ENCODE assay signal across 14 mouse cellular contexts in the genomic region with DNA sequence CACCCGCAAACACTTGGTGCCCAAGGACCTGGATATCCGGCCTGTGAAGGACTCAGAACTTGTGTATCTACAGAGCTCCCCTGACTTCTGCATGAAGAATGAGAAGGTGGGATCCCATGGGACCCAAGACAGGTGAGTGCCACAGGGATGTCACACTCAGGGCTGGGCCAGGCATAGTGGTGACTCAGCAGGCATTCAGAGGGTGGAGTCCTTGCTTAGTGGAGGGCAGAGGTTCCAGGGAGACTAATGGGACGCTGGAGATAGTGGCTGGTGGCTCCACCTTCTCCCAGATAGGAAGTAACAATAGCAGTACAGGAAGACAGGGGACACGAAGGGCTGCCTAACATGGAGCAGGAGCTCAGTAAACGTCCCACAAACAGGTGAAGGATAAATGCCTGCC. TPM values are rescaled to one million over a fixed set of nuclear protein-coding genes. Genes with fewer than 3 reads are reported as not detected.
DNase-seq lines count a peak whose midpoint lies in the region; ATAC-seq lines count a peak whose summit lies in the region.
"Had no signal": no experiment of that assay in that cellular context is flagged by ENCODE, and none has a peak within 500 bp of the region (broad histone marks: within the 10 kb centered on the region; RNA-seq: fewer than 3 reads in every experiment).

No protein-coding gene starts in this region.

- no peaks in the 10 kb centered on the region for H3K27me3 ChIP-seq in heart, embryonic 16.5 days (ENCODE audit: control insufficient read depth, insufficient read depth, low read length)
- peaks cover 9% of the 10 kb centered on the region; the same call in 1 of the 2 replicates for H3K27me3 ChIP-seq in embryonic facial prominence, embryonic 12.5 days
- H3K27me3 ChIP-seq in intestine, embryonic 16.5 days (replicated peaks; ENCODE audit: control insufficient read depth, insufficient read depth, low read length) = no peaks in the 10 kb centered on the region
- H3K27me3 ChIP-seq in stomach, embryonic 14.5 days (ENCODE audit: control insufficient read depth, insufficient read depth, low read length) = no peaks in the 10 kb centered on the region

- intact Hi-C loops in heart, postnatal 25 days (cut with DNase I) = no loop called here

- no peaks in the 10 kb centered on the region for H3K36me3 ChIP-seq in heart, embryonic 16.5 days (ENCODE audit: control insufficient read depth, insufficient read depth)
- H3K36me3 ChIP-seq in embryonic facial prominence, embryonic 12.5 days = peaks cover 13% of the 10 kb centered on the region; the same call in 1 of the 2 replicates
- H3K36me3 ChIP-seq in intestine, embryonic 16.5 days (ENCODE audit: control insufficient read depth, insufficient read depth, low read length) = no peaks in the 10 kb centered on the region
- no peaks in the 10 kb centered on the region for H3K36me3 ChIP-seq in stomach, embryonic 14.5 days (ENCODE audit: control insufficient read depth, insufficient read depth, low read length)
- H3K36me3 ChIP-seq: forebrain, embryonic 12.5 days had no signal

- H3K4me2 ChIP-seq in heart, embryonic 16.5 days (ENCODE audit: low read depth, low read length) = no peak overlapping the region
- H3K4me2 ChIP-seq in embryonic facial prominence, embryonic 12.5 days (replicated peaks) = no peak overlapping the region
- H3K4me2 ChIP-seq in intestine, embryonic 16.5 days (ENCODE audit: low read depth, low read length) = no peak overlapping the region
- H3K4me2 ChIP-seq in stomach, embryonic 14.5 days (replicated peaks; ENCODE audit: low read depth, low read length) = no peak overlapping the region
- H3K4me2 ChIP-seq: forebrain, embryonic 12.5 days had no signal

- DNase-seq in heart, postnatal 25 days (ENCODE audit: low spot score) = no peak
- DNase-seq in lung, adult 18-20 months = no peak
- no peak for DNase-seq in gastrocnemius, adult 18-20 months (ENCODE audit: low spot score)
- DNase-seq: cerebellum, adult 8-10 months; gastrocnemius, postnatal 25 days; kidney, postnatal 10 days; liver; right cerebral cortex, postnatal 14 days; spleen, adult 18-20 months had no signal

- no peak for ATAC-seq in heart, embryonic 16.5 days (replicated peaks; ENCODE audit: extremely low read depth, insufficient read depth, low FRiP score)
- ATAC-seq in embryonic facial prominence, embryonic 12.5 days (ENCODE audit: insufficient number of reproducible peaks, insufficient read depth, low FRiP score, low TSS enrichment) = no peak
- peak; percentile 54 for ATAC-seq in intestine, embryonic 16.5 days
- ATAC-seq in stomach, embryonic 14.5 days (ENCODE audit: insufficient number of reproducible peaks, insufficient read depth, low FRiP score, low read depth) = no peak

- peaks cover 34% of the 10 kb centered on the region for H3K4me1 ChIP-seq in heart, embryonic 16.5 days (ENCODE audit: control insufficient read depth, insufficient read depth, low read length)
- H3K4me1 ChIP-seq in embryonic facial prominence, embryonic 12.5 days = peaks cover 21% of the 10 kb centered on the region
- H3K4me1 ChIP-seq in intestine, embryonic 16.5 days (ENCODE audit: control insufficient read depth, insufficient read depth, low read length) = peaks cover 24% of the 10 kb centered on the region
- H3K4me1 ChIP-seq in stomach, embryonic 14.5 days (ENCODE audit: control insufficient read depth, insufficient read depth, low read length) = peaks cover 7% of the 10 kb centered on the region
- H3K4me1 ChIP-seq: forebrain, embryonic 12.5 days had no signal

- no peaks in the 10 kb centered on the region for H3K9me3 ChIP-seq in heart, embryonic 16.5 days (replicated peaks; ENCODE audit: control insufficient read depth, low read length)
- H3K9me3 ChIP-seq in embryonic facial prominence, embryonic 12.5 days = no peaks in the 10 kb centered on the region
- no peaks in the 10 kb centered on the region for H3K9me3 ChIP-seq in intestine, embryonic 16.5 days (ENCODE audit: control insufficient read depth, low read length)
- H3K9me3 ChIP-seq in stomach, embryonic 14.5 days (ENCODE audit: control insufficient read depth, low read depth, low read length) = no peaks in the 10 kb centered on the region
- H3K9me3 ChIP-seq: forebrain, embryonic 12.5 days had no signal

- no peak overlapping the region for H3K9ac ChIP-seq in heart, embryonic 16.5 days (ENCODE audit: low read length)
- H3K9ac ChIP-seq in embryonic facial prominence, embryonic 12.5 days = no peak overlapping the region
- no peak overlapping the region for H3K9ac ChIP-seq in intestine, embryonic 16.5 days (ENCODE audit: low read depth, low read length)
- H3K9ac ChIP-seq in stomach, embryonic 14.5 days (replicated peaks; ENCODE audit: low read depth, low read length) = no peak overlapping the region
- H3K9ac ChIP-seq: forebrain, embryonic 12.5 days had no signal

- H3K27ac ChIP-seq in heart, embryonic 16.5 days (ENCODE audit: low read length) = peak overlapping the region; percentile 82
- 0 out of 2 replicates have a peak overlapping the region, but pooled peaks have one; percentile 55 for H3K27ac ChIP-seq in embryonic facial prominence, embryonic 12.5 days
- H3K27ac ChIP-seq in intestine, embryonic 16.5 days (ENCODE audit: low read length) = no peak overlapping the region
- H3K27ac ChIP-seq in stomach, embryonic 14.5 days (ENCODE audit: low read length) = 0 out of 2 replicates have a peak overlapping the region, but pooled peaks have one; percentile 58
- H3K27ac ChIP-seq: forebrain, embryonic 12.5 days had no signal

- 76% methylated on average over 5 of the region's 5 CpGs for whole genome bisulfite sequencing in heart, embryonic 16.5 days
- WGBS in embryonic facial prominence, embryonic 12.5 days = 83% methylated on average over 5 of the region's 5 CpGs
- WGBS in intestine, embryonic 16.5 days = 65% methylated on average over 5 of the region's 5 CpGs
- WGBS in stomach, embryonic 14.5 days = 76% methylated on average over 5 of the region's 5 CpGs

- H3K4me3 ChIP-seq in heart, embryonic 16.5 days (ENCODE audit: low read length) = no peak overlapping the region
- H3K4me3 ChIP-seq in embryonic facial prominence, embryonic 12.5 days = no peak overlapping the region
- no peak overlapping the region for H3K4me3 ChIP-seq in intestine, embryonic 16.5 days (ENCODE audit: low read length)
- H3K4me3 ChIP-seq in stomach, embryonic 14.5 days (ENCODE audit: low read depth, low read length) = no peak overlapping the region
- H3K4me3 ChIP-seq: forebrain, embryonic 12.5 days had no signal

RNA-seq across cellular contexts. Expression of gene Wnt11, which starts 15.5 kb away (rescaled TPM):
- 7.8 and 9.8 TPM in 2 replicates for polyA plus RNA-seq in heart, embryonic 16.5 days (2015; fragmentation: Nextera tagmentation; extraction: Ambion mirVana)
- total RNA-seq in heart, postnatal 25 days (2021) = 1 to 10 TPM; 4.1 to 4.6 TPM
- polyA plus RNA-seq in embryonic facial prominence, embryonic 12.5 days (2016; fragmentation: Nextera tagmentation; extraction: Ambion mirVana) = 24.3 and 25.7 TPM in 2 replicates
- 1.8 and 2.0 TPM in 2 replicates for polyA plus RNA-seq in intestine, embryonic 16.5 days (2015; fragmentation: Nextera tagmentation; extraction: Ambion mirVana)
- polyA plus RNA-seq in stomach, embryonic 14.5 days (2014; fragmentation: Nextera tagmentation; extraction: Ambion mirVana) = 7.2 and 8.6 TPM in 2 replicates
- 1 to 10 TPM; 6.5 to 6.8 TPM for total RNA-seq in gastrocnemius, adult 18-20 months (2021)
